Mouse (Mus musculus) splenic B cell, adult 2 months (primary cell): ENCODE results near the gene Vmn1r42.
"Not testable (repeated sequence)": the region's sequence is repeated elsewhere in the genome, so short reads cannot be mapped to it uniquely, and the experiment has no call there.

Experiments
- DNase-seq: peaks from one replicate; pipeline ENCODE4 v3.0.0-alpha.2; 2011; ENCODE audit warnings: low read depth, low spot score
- H3K27me3 ChIP-seq: 2 replicates; pipeline ENCODE4 v1.6.1; 2012; ENCODE audit warnings: mild to moderate bottlenecking, low read length, moderate library complexity, mixed read lengths; ENCODE audit not compliant: control insufficient read depth, poor library complexity, insufficient read depth, severe bottlenecking
- H3K36me3 ChIP-seq: 2 replicates; pipeline ENCODE4 v1.6.1; 2012; ENCODE audit warnings: mild to moderate bottlenecking, low read length, moderate library complexity, mixed read lengths; ENCODE audit not compliant: control insufficient read depth, poor library complexity, insufficient read depth, severe bottlenecking

Gene Vmn1r42

DNA sequence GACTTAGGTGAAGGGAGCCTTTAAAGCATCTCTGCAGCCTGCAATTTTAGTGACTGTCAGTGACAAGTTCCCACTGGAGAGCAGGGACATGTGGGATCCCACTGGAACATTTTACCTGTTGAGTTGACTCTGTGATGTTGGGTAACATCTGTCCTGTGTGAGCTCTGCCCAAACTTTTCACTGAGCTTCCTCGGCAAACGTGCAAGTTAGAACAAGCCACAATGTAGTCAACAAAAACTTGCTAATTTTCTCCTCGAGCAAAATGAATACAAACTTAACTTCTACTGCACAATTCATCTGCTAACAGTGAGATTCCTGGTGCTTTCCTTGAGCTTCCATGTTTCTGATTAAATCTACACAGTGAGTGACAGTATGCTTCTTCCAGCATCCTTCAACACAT is at the start of gene Vmn1r42, which contains the start of gene Vmn1r43:
TSS of gene Vmn1r42 (minus strand) at position 101 of the 400 bp plus-strand sequence.
TSS of gene Vmn1r43 (minus strand) at position 101 of the 400 bp plus-strand sequence.
- H3K36me3 ChIP-seq, DNase-seq, H3K27me3 ChIP-seq: not testable (repeated sequence)

DNA sequence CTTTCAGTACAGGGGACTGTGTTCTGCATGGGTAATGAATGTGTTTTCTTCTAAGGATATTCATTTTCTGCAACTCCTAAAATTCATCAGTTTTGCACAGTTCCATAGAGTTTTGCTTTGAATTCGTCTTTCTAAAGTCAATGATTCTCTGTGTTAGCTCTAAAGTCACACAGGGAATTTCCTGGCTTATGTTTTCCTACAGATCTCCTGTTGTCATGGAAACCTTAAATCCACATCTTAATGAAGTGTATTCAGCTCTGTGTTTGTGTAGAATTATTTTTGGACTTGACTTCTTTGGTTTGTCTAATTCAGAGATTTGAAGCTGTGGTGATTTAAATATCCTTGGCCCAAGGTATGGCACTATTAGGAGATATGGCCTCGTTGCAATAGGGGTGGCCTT is 7.6 kb upstream of the Vmn1r42 start:
- DNase-seq = no peak
- Histone ChIP-seq H3K27me3 (no peaks in the 10 kb centered on the region), H3K36me3 (no peaks in the 10 kb centered on the region)

DNA sequence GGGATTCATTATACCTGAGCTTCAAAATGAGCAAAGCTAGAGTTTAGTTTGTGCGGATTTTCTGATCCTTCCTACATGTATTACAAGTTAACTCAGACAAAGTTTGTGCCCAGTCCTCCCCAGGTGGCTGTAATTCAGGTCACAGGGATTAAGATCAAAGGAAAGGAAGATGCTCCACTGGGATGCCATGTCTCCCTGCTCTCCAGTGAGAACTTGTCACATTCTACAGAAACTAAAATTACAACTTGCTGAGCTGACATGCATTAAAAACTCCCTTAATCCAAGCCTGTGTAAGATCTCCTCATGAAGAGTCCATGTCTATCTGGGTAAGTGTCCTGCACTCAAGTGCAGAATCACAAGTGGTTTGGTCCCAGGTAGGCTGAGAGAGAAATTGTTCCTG is 7.1 kb upstream of the Vmn1r42 start, which contains the start of gene Vmn1r44:
TSS of gene Vmn1r44 (plus strand) at position 301 of the 400 bp plus-strand sequence.
- Histone ChIP-seq H3K27me3 (no peaks in the 10 kb centered on the region), H3K36me3 (no peaks in the 10 kb centered on the region)
- DNase-seq = no peak

DNA sequence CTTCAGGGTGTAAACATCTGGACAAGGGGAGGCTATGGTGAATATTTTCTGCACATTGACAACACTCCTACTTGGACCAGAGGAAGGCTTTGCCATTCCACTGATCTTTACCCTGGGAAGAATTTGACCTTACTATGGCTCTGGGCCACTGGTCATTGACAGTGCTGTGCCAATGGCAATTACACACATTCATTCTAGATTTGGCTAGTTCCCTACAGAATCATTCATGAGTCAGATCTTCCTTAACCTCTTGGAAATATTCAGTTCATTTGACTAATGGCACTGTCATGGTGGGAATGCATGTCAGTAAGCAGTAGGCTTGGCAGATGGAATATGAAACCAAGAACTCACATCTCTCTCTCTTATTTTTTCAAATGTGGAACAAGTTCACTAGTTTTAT is 4.7 kb upstream of the Vmn1r42 start:
- no peaks in the 10 kb centered on the region for H3K36me3 ChIP-seq
- H3K27me3 ChIP-seq = no peaks in the 10 kb centered on the region
- no peak for DNase-seq

DNA sequence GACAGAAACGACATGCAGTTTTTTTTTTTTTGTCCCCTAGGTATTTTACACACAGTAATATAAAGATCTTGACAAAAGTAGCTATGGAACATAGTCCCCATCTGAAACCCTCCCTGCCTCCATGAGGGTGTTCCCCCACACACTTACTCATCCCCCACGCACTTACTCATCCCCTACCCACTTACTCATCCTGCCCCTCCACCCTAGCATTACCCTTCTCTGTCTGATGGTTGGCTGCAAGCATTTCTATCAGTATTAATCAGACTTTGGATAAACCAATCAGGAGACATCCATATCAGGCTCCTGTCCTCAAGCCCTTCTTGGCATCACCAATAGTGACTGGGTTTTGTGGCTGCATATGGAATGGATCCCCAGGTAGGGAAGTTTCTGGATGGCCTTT is 750 bp upstream of the Vmn1r42 start:
- H3K36me3 ChIP-seq = no peaks in the 10 kb centered on the region
- no peaks in the 10 kb centered on the region for H3K27me3 ChIP-seq
- no peak for DNase-seq

DNA sequence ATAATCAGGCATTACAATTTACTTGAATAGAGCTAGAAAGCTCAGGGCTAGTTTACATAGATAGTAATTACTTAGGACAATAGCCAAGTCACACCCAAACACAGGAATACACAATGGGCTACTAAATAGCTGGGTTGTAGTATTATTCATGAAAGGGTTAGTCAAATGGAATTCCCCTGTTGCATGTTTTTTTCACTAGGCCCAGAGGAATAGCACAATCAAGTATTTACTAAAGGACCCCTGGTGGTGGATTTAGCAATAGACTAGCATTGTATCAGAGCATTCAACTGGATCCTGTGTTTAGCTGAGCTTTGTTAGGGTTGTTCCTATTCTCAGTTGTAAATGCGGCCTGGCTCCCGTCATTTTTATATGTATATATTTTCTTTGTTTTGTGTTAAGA is 8.2 kb downstream of the Vmn1r42 start:
- Histone ChIP-seq H3K36me3 (no peaks in the 10 kb centered on the region), H3K27me3 (no peaks in the 10 kb centered on the region)
- DNase-seq = no peak

DNA sequence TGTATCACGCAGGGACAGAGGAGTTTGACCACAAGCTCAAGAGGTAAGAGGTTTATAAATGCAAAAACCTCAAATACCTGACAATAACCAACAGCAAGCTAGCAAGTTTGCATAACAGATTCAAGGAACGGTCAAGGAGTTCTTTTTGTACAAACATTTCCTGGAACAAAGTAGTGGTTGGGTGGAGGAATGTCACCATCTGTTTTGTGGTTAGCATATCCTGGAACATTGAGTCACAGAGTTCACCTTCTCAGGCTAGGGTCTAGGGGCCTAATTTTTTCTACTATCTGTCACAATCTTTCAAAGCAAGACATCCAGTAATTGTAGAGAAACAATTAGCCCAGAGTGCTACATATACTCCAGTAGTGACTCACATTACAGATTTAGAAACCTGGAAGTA is 8.9 kb downstream of the Vmn1r42 start:
- no peak for DNase-seq
- Histone ChIP-seq H3K36me3 (no peaks in the 10 kb centered on the region), H3K27me3 (no peaks in the 10 kb centered on the region)

DNA sequence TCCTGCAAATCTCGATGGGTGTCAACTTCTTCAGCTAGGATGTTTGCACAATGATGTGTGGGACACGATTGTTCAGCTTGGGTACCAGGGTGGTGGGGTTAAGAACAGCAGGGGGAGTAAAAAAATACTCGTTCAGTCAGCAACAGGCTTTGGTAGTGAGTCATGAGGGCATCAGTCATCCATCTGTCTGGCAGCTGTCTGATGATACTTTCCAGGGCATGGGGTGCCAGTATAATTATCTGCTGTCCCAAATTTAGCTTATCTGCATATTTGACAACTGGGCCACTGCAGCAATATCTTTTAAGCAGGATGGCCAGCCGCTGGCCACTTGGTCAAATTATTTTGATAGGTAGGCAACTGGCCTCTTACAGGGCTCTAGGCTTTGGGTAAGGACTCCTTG is 12.4 kb downstream of the Vmn1r42 start:
- no peak for DNase-seq
- Histone ChIP-seq H3K27me3 (no peaks in the 10 kb centered on the region), H3K36me3 (no peaks in the 10 kb centered on the region)

DNA sequence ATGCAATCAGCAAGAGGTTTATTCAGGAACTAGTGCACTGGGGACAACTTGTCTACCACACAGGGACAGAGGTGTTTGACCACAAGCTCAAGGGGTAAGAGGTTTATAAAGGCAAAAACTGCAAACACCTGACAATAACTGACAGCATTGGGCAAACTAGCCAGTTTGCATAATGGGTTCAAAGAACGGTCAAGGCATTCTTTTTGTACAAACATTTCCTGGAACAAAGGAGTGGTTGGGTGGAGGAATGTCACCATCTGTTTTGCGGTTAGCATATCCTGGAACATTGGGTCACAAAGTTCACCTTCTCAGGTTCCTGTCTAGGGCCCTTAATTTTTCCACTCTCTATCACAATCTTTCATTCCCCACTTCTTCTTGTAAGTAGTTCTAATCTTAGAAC is 16.4 kb downstream of the Vmn1r42 start:
- H3K27me3 ChIP-seq = no peaks in the 10 kb centered on the region
- no peaks in the 10 kb centered on the region for H3K36me3 ChIP-seq
- no peak for DNase-seq

DNA sequence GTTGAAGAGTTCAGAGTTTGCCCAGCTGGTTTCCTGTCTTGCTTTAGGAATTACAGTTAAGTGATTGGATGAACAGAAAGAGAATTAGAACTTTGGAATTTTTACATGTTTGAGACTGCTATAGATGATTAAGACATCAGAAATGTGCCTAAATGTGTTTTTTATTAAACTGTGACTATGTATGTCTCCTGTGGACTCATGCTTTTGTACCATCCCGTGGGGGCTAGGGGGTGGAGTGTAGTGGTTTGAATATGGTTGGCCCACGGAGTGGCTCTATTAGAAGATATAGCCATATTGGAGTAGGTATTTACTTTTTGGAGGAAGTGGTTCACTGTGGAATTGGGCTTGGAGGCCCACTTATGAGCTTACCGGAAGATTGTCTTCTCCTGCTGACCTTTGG is 18.7 kb downstream of the Vmn1r42 start:
- H3K27me3 ChIP-seq = no peaks in the 10 kb centered on the region
- no peaks in the 10 kb centered on the region for H3K36me3 ChIP-seq
- no peak for DNase-seq
